Mouse (Mus musculus) CH12.LX (cell line): Measurements from ENCODE around the gene Slc36a3. TPM values are rescaled to one million over a fixed set of nuclear protein-coding genes. Genes with fewer than 3 reads are reported as not detected.

ENCODE experiments used
- DNase-seq: peaks from one replicate; pipeline ENCODE4 v3.0.0-alpha.2; 2013; ENCODE audit errors: extremely low read depth
- H3K27ac ChIP-seq: 2 replicates; pipeline ENCODE4 v1.5.1; 2012; ENCODE audit warnings: low read depth, mild to moderate bottlenecking, control low read depth, moderate library complexity; ENCODE audit not compliant: insufficient read depth
- H3K27me3 ChIP-seq: replicated peaks from 2 replicates; pipeline ENCODE3; 2012; ENCODE audit warnings: inconsistent platforms
- H3K36me3 ChIP-seq, 2 experiments: replicated peaks in 1 of 2; 2 replicates each; pipeline versions ENCODE3 to v1.6.1; 2012; ENCODE audit warnings: inconsistent platforms in 1 of 2, low read length in 1 of 2, mild to moderate bottlenecking in 1 of 2, mixed read lengths in 1 of 2, moderate library complexity in 1 of 2; ENCODE audit not compliant: control insufficient read depth in 1 of 2, insufficient read depth in 1 of 2
- H3K4me1 ChIP-seq, 2 experiments: 2 replicates each; pipeline ENCODE4 v1.6.1; 2012; ENCODE audit warnings: inconsistent platforms in 1 of 2, moderate library complexity in 1 of 2; ENCODE audit not compliant: insufficient read depth in 2 of 2, control insufficient read depth in 1 of 2
- H3K4me2 ChIP-seq: 2 replicates; pipeline ENCODE4 v1.6.1; 2012; ENCODE audit warnings: low read depth, mild to moderate bottlenecking, control low read depth; ENCODE audit not compliant: poor library complexity, insufficient read depth, severe bottlenecking
- H3K4me3 ChIP-seq, 3 experiments: fragments of 150-350 bp in 1 of 3; sonication (generic) in 1 of 3; replicated peaks in 1 of 3; 2 replicates each; pipeline versions ENCODE3 to v1.5.1; 2011 to 2012; ENCODE audit warnings: low read depth in 2 of 3, low read length in 2 of 3, mild to moderate bottlenecking in 2 of 3, moderate library complexity in 2 of 3, control low read depth in 1 of 3, improper control_type of control experiment in 1 of 3, inconsistent platforms in 1 of 3, mixed read lengths in 1 of 3; ENCODE audit not compliant: poor library complexity in 1 of 3
- H3K79me2 ChIP-seq: replicated peaks from 2 replicates; pipeline ENCODE4 v1.6.1; 2012; ENCODE audit warnings: mild to moderate bottlenecking, moderate library complexity; ENCODE audit not compliant: control insufficient read depth, poor library complexity, insufficient read depth, severe bottlenecking; ENCODE audit errors: extremely low read depth
- H3K9ac ChIP-seq: 2 replicates; pipeline ENCODE4 v1.6.1; 2012; ENCODE audit warnings: low read depth, mild to moderate bottlenecking, control low read depth, moderate library complexity; ENCODE audit not compliant: insufficient read depth
- H3K9me3 ChIP-seq: replicated peaks from 2 replicates; pipeline ENCODE3; 2012; ENCODE audit warnings: low read length, inconsistent platforms, mixed read lengths
- BHLHE40 ChIP-seq: IDR thresholded peaks from 2 replicates; pipeline ENCODE4 v1.6.1; 2011; ENCODE audit warnings: mild to moderate bottlenecking, low read depth, low read length, improper control_type of control experiment
- CHD1 ChIP-seq: IDR thresholded peaks from 2 replicates; pipeline ENCODE4 v1.6.1; 2012; ENCODE audit warnings: low read depth, low read length, improper control_type of control experiment, inconsistent platforms
- CTCF ChIP-seq, 2 experiments: IDR thresholded peaks in 1 of 2; conservative IDR thresholded peaks in 1 of 2; 2 replicates each; pipeline ENCODE4 v1.5.1; 2011 to 2012; ENCODE audit warnings: low read depth in 2 of 2, low read length in 2 of 2, improper control_type of control experiment in 1 of 2, inconsistent platforms in 1 of 2, mild to moderate bottlenecking in 1 of 2, moderate library complexity in 1 of 2
- E2F4 ChIP-seq: IDR thresholded peaks from 2 replicates; pipeline ENCODE4 v1.6.1; 2011; ENCODE audit warnings: low read depth, low read length, improper control_type of control experiment; ENCODE audit not compliant: insufficient replicate concordance
- ELF1 ChIP-seq: IDR thresholded peaks from 2 replicates; pipeline ENCODE4 v1.6.1; 2014; ENCODE audit warnings: low read depth, mild to moderate bottlenecking, inconsistent platforms, low read length, improper control_type of control experiment
- EP300 ChIP-seq: IDR thresholded peaks from 2 replicates; pipeline ENCODE4 v1.6.1; 2011; ENCODE audit warnings: low read length, improper control_type of control experiment
- ETS1 ChIP-seq: conservative IDR thresholded peaks from 2 replicates; pipeline ENCODE4 v1.6.1; 2012; ENCODE audit warnings: low read depth, mild to moderate bottlenecking, inconsistent platforms, low read length, improper control_type of control experiment, moderate library complexity
- JUN ChIP-seq: IDR thresholded peaks from 2 replicates; pipeline ENCODE4 v1.6.1; 2011; ENCODE audit warnings: low read depth, mild to moderate bottlenecking, low read length, improper control_type of control experiment, moderate library complexity; ENCODE audit not compliant: insufficient read depth
- KAT2A ChIP-seq: IDR thresholded peaks from 2 replicates; pipeline ENCODE4 v1.6.1; 2012; ENCODE audit warnings: low read length, improper control_type of control experiment, inconsistent platforms; ENCODE audit not compliant: insufficient replicate concordance
- MAFK ChIP-seq: IDR thresholded peaks from 2 replicates; pipeline ENCODE4 v1.6.1; 2011; ENCODE audit warnings: low read length, improper control_type of control experiment; ENCODE audit not compliant: insufficient replicate concordance
- MAX ChIP-seq: IDR thresholded peaks from 2 replicates; pipeline ENCODE4 v1.6.1; 2011; ENCODE audit warnings: low read length, improper control_type of control experiment
- MAZ ChIP-seq: IDR thresholded peaks from 2 replicates; pipeline ENCODE4 v1.6.1; 2012; ENCODE audit warnings: low read depth, mild to moderate bottlenecking, inconsistent platforms, low read length, improper control_type of control experiment, moderate library complexity
- MEF2A ChIP-seq: IDR thresholded peaks from 2 replicates; pipeline ENCODE4 v1.6.1; 2014; ENCODE audit warnings: low read depth, mild to moderate bottlenecking, inconsistent platforms, low read length, improper control_type of control experiment, borderline replicate concordance
- MXI1 ChIP-seq: IDR thresholded peaks from 2 replicates; pipeline ENCODE4 v1.6.1; 2011; ENCODE audit warnings: mild to moderate bottlenecking, low read depth, low read length, improper control_type of control experiment
- MYC ChIP-seq: IDR thresholded peaks from 2 replicates; pipeline ENCODE4 v1.6.1; 2011; ENCODE audit warnings: low read depth, mild to moderate bottlenecking, improper control_type of control experiment, low read length
- NELFE ChIP-seq: IDR thresholded peaks from 2 replicates; pipeline ENCODE4 v1.6.1; 2011; ENCODE audit warnings: low read depth, low read length, improper control_type of control experiment
- NRF1 ChIP-seq: IDR thresholded peaks from 2 replicates; pipeline ENCODE4 v1.6.1; 2014; ENCODE audit warnings: low read depth, mild to moderate bottlenecking, inconsistent platforms, low read length, improper control_type of control experiment, moderate library complexity
- PAX5 ChIP-seq: IDR thresholded peaks from 2 replicates; pipeline ENCODE4 v1.6.1; 2012; ENCODE audit warnings: low read length, inconsistent platforms, mixed read lengths
- POLR2A ChIP-seq: IDR thresholded peaks from 2 replicates; pipeline ENCODE4 v1.6.1; 2011; ENCODE audit warnings: low read depth, mild to moderate bottlenecking, improper control_type of control experiment, low read length
- RAD21 ChIP-seq: IDR thresholded peaks from 2 replicates; pipeline ENCODE4 v1.6.1; 2011; ENCODE audit warnings: low read depth, mild to moderate bottlenecking, low read length, improper control_type of control experiment, moderate library complexity
- SIN3A ChIP-seq: IDR thresholded peaks from 2 replicates; pipeline ENCODE4 v1.6.1; 2012; ENCODE audit warnings: low read length, improper control_type of control experiment, inconsistent platforms
- SMC3 ChIP-seq: IDR thresholded peaks from 2 replicates; pipeline ENCODE4 v1.6.1; 2011; ENCODE audit warnings: low read depth, low read length, improper control_type of control experiment
- USF1 ChIP-seq: IDR thresholded peaks from 2 replicates; pipeline ENCODE4 v1.6.1; 2014; ENCODE audit warnings: low read depth, mild to moderate bottlenecking, inconsistent platforms, low read length, improper control_type of control experiment
- ZKSCAN1 ChIP-seq: IDR thresholded peaks from 2 replicates; pipeline ENCODE4 v1.6.1; 2012; ENCODE audit warnings: low read depth, inconsistent platforms, low read length, improper control_type of control experiment, borderline replicate concordance
- dilution Hi-C: fragments of 300-500 bp; cut with MboI; formaldehyde crosslinking; loops from 2 replicates; pipeline ENCODE4 v1.14.3; 2020; ENCODE audit warnings: low sequenced_read_pairs; ENCODE audit not compliant: extremely low pct_unique_long_range_greater_than_20kb, extremely low pct_ligation_motif_present
- in situ Hi-C: fragments of 300-500 bp; cut with MboI; formaldehyde crosslinking; loops from 3 replicates; pipeline ENCODE4 v1.14.3; 2019; ENCODE audit warnings: low sequenced_read_pairs, low pct_ligation_motif_present, low pct_unique_long_range_greater_than_20kb, mixed read lengths
- polyA plus RNA-seq: library from polyadenylated mRNA; unstranded; fragments of >175 nt; gene quantifications from 2 replicates; pipeline ENCODE4 v1.2.1, GENCODE M21; 2012; ENCODE audit warnings: low read depth; ENCODE audit not compliant: insufficient read length
- total RNA-seq, 2 experiments: library from RNA; depleted of rRNA; stranded (reverse); fragments of 300-350 nt in 1 of 2; fragments of >200 nt in 1 of 2; gene quantifications; 2 replicates each; pipeline ENCODE4 v1.2.3; 2012 to 2014

Slc36a3 gene
- total and polyA plus RNA-seq, 3 experiments = 0.72 to 1.5 (median 0.72) TPM

GRCm38 (mm10) chr11:55128411-55128810 is 23.1 kb downstream of the Slc36a3 start:
- Histone ChIP-seq H3K4me1 (peaks cover 18 to 53% of the 10 kb centered on the region in 2 experiments), H3K27ac (no peak overlapping the region), H3K79me2 (no peaks in the 10 kb centered on the region), H3K27me3 (no peaks in the 10 kb centered on the region), H3K36me3 (no peaks in the 10 kb centered on the region), H3K9me3 (no peaks in the 10 kb centered on the region), H3K9ac (no peak overlapping the region), H3K4me2 (no peak overlapping the region), H3K4me3 (no peak overlapping the region)
- no peak for DNase-seq
- in situ Hi-C loops = no loop called here
- dilution Hi-C loops = no loop called here
- TF ChIP-seq JUN = no peak
- no peak for TF ChIP-seq ZKSCAN1
- TF ChIP-seq NRF1 = no peak
- no peak for TF ChIP-seq MYC
- TF ChIP-seq ELF1 = no peak
- no peak for TF ChIP-seq ETS1
- no peak for TF ChIP-seq EP300
- TF ChIP-seq MAZ = no peak
- TF ChIP-seq MXI1 = no peak

DNA sequence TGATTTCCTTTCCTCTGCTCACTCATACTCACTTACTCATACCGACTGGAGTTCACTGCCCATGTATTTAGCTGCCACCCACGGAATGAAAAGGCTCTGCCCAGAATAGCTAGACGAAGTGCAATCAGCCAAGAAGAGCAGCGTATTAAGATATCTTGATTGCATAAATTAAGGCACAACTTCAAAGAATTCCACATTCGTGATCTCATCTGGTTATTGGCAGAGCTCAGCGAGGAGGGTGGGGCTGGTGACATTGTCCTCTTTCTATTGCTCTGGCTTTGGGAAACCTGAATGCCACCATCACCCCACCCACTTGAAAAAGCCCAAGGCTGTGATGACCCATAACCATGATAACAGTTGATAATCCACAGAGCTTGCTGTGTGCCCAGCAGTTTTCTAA is 23.6 kb downstream of the Slc36a3 start:
- Histone ChIP-seq H3K79me2 (no peaks in the 10 kb centered on the region), H3K4me2 (no peak overlapping the region), H3K9ac (no peak overlapping the region), H3K4me3 (no peak overlapping the region), H3K27ac (no peak overlapping the region), H3K36me3 (no peaks in the 10 kb centered on the region), H3K9me3 (no peaks in the 10 kb centered on the region), H3K4me1 (peaks cover 18 to 48% of the 10 kb centered on the region in 2 experiments), H3K27me3 (no peaks in the 10 kb centered on the region)
- DNase-seq = no peak
- dilution Hi-C loops (no loop called here), in situ Hi-C loops (no loop called here)
- TF ChIP-seq MAX (no peak), RAD21 (no peak), POLR2A (no peak), CTCF (conservative IDR thresholded peaks at IDR 0.05 in 1 of 2, IDR thresholded peaks at IDR 0.05 in 1 of 2; ENCODE audit: low read depth in 2 of 2, low read length in 2 of 2) (no peak), USF1 (no peak), BHLHE40 (no peak), ELF1 (no peak), SIN3A (no peak), MAFK (no peak), PAX5 (no peak), MXI1 (no peak), KAT2A (no peak), NELFE (no peak), CHD1 (no peak), E2F4 (no peak), MAZ (no peak), MEF2A (no peak), SMC3 (no peak)
